Mouse (Mus musculus): ENCODE results near the gene Hist1h2ad. TPM values are rescaled to one million over a fixed set of nuclear protein-coding genes. Genes with fewer than 3 reads are reported as not detected.
A peak's percentile ranks its signal among the peaks of the same experiment; 100 is the strongest.
"Not testable (repeated sequence)": the region's sequence is repeated elsewhere in the genome, so short reads cannot be mapped to it uniquely, and the experiment has no call there.

Gene Hist1h2ad
- polyA plus RNA-seq, 1 experiment from 2014 or later: 1.3 TPM

DNA sequence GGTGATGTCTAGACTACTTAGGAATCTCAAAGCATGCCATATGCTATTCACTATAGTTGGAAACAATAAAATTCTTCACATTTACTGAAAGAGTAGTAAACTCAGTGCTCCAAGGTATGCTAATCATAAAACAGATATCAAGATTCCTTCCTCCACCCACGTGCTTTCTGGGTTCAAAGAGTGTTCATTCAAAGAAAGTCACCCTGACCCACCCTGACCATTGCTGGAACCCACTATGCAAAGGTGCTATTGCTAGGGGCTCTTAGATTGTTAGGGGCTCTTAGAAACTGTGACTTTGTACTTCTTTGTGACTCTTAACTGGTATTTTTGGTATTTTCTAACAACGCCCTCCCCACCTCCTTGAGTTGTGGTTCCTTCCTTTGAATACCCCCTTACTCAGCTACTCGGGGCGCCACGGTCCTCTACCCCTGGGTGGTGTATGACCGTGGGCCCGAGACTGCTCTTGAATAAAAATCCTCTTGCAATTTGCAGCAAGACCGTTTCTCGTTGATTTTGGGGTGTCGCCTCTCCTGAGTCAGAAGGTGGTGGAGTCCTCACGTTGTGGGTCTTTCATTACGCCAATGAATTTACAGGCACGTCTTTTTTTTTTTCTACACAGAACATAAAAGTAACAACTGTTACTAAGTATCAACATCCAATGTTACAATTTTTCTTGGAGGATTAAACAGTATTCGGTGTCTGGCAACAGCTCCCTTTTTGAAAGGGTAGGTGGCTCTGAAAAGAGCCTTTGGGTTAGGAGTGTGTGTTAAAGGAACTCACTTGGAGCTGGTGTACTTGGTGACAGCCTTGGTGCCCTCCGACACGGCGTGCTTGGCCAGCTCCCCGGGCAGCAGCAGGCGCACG, 915 bp upstream of the Hist1h2ad start:
- 15% methylated on average over 14 of the region's 20 CpGs for WGBS
- H3K4me3 ChIP-seq (ENCODE audit: low read length): peak overlapping the region; percentile 37
- H3K27me3 ChIP-seq (replicated peaks; ENCODE audit: control insufficient read depth, insufficient read depth, low read length); H3K36me3 ChIP-seq (ENCODE audit: control insufficient read depth, insufficient read depth, low read length); H3K9ac ChIP-seq (ENCODE audit: low read depth, low read length); H3K9me3 ChIP-seq (ENCODE audit: control insufficient read depth, low read length); ATAC-seq: not testable (repeated sequence)
- peaks cover 26% of the 10 kb centered on the region for H3K4me1 ChIP-seq (ENCODE audit: control insufficient read depth, insufficient read depth, low read depth, low read length)
- H3K4me2 ChIP-seq (ENCODE audit: low read length): peak overlapping the region; percentile 53
- H3K27ac ChIP-seq (ENCODE audit: low read depth, low read length): peak overlapping the region; percentile 75

GRCm38 (mm10) chr13:23574546-23575170, 477 bp downstream of the Hist1h2ad start:
- Histone ChIP-seq H3K4me1 (ENCODE audit: control insufficient read depth, insufficient read depth, low read depth, low read length) (peaks cover 26% of the 10 kb centered on the region), H3K4me2 (ENCODE audit: low read length) (peak overlapping the region; percentile 71), H3K27ac (ENCODE audit: low read depth, low read length) (peak overlapping the region; percentile 74), H3K4me3 (ENCODE audit: low read length) (peak overlapping the region; percentile 34)
- ATAC-seq; H3K9ac ChIP-seq (ENCODE audit: low read depth, low read length); H3K36me3 ChIP-seq (ENCODE audit: control insufficient read depth, insufficient read depth, low read length); H3K9me3 ChIP-seq (ENCODE audit: control insufficient read depth, low read length); H3K27me3 ChIP-seq (replicated peaks; ENCODE audit: control insufficient read depth, insufficient read depth, low read length): not testable (repeated sequence)
- WGBS: 0% methylated on average over 5 of the region's 39 CpGs

- Histone ChIP-seq H3K9me3 (ENCODE audit: control insufficient read depth, low read length) (no peaks in the 10 kb centered on the region), H3K4me1 (ENCODE audit: control insufficient read depth, insufficient read depth, low read depth, low read length) (peaks cover 21% of the 10 kb centered on the region), H3K27me3 (replicated peaks; ENCODE audit: control insufficient read depth, insufficient read depth, low read length) (no peaks in the 10 kb centered on the region), H3K27ac (ENCODE audit: low read depth, low read length) (peak within 1 kb of the TSS; percentile 72), H3K36me3 (ENCODE audit: control insufficient read depth, insufficient read depth, low read length) (no peaks in the 10 kb centered on the region), H3K9ac (ENCODE audit: low read depth, low read length) (peak within 1 kb of the TSS; percentile 59), H3K4me2 (ENCODE audit: low read length) (peak within 1 kb of the TSS; percentile 71), H3K4me3 (ENCODE audit: low read length) (peak within 1 kb of the TSS; percentile 42)
- ATAC-seq: peak; percentile 68
- under 1% methylated on average over 18 of the region's 18 CpGs for WGBS
These were observed 1.2 kb downstream of the Hist1h2ad start, which contains the start of gene Hist1h3d for GRCm38 (mm10) chr13:23575271-23575851. Gene Hist1h3d (plus strand): TSS chr13:23575763.

GRCm38 (mm10) chr13:23575864-23576313, 1.7 kb downstream of the Hist1h2ad start:
- peak overlapping the region; percentile 59 for H3K9ac ChIP-seq (ENCODE audit: low read depth, low read length)
- not testable (repeated sequence) for ATAC-seq
- 1% methylated on average over 8 of the region's 40 CpGs for WGBS

DNA sequence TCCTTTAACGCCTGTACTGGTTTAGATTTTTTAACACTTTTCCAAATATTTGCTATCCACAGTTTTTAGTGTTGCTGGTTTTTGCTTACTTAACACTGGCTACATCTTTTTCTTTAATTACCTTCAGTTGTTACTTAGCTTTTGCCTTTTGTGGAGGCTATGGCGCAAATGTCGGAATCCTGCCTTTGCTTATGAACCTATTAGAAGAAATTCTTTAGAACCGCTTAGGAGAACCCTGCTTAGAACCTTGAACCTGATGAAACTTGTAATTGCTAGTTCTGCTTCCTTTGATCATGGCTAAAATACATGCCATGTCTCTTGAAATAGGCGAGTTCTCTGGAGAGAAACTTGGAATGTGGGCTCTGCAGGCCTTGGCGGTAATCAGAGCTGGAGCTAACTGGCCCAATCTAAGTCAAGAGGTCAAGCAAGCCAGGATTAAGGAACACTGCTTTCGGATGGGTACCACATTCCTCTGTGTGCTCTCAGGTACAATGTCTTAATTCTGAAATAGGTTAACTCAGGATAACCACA, 2.2 kb downstream of the Hist1h2ad start:
- Histone ChIP-seq H3K4me1 (ENCODE audit: control insufficient read depth, insufficient read depth, low read depth, low read length) (peaks cover 21% of the 10 kb centered on the region), H3K4me3 (ENCODE audit: low read length) (peak overlapping the region; percentile 42), H3K4me2 (ENCODE audit: low read length) (peak overlapping the region; percentile 71), H3K36me3 (ENCODE audit: control insufficient read depth, insufficient read depth, low read length) (no peaks in the 10 kb centered on the region), H3K9ac (ENCODE audit: low read depth, low read length) (peak overlapping the region; percentile 59; the same call in 1 of the 2 replicates), H3K27ac (ENCODE audit: low read depth, low read length) (peak overlapping the region; percentile 71), H3K9me3 (ENCODE audit: control insufficient read depth, low read length) (no peaks in the 10 kb centered on the region), H3K27me3 (replicated peaks; ENCODE audit: control insufficient read depth, insufficient read depth, low read length) (no peaks in the 10 kb centered on the region)
- 6% methylated on average over 7 of the region's 7 CpGs for WGBS
- ATAC-seq: no peak

More at GRCm38 (mm10) chr13:23575864-23576313, 1.7 kb downstream of the Hist1h2ad start:
- H3K4me3 ChIP-seq (ENCODE audit: low read length): peak overlapping the region; percentile 42
- H3K9me3 ChIP-seq (ENCODE audit: control insufficient read depth, low read length); H3K36me3 ChIP-seq (ENCODE audit: control insufficient read depth, insufficient read depth, low read length); H3K27me3 ChIP-seq (replicated peaks; ENCODE audit: control insufficient read depth, insufficient read depth, low read length): not testable (repeated sequence)
- H3K4me2 ChIP-seq (ENCODE audit: low read length): peak overlapping the region; percentile 71
- H3K4me1 ChIP-seq (ENCODE audit: control insufficient read depth, insufficient read depth, low read depth, low read length): peaks cover 21% of the 10 kb centered on the region
- H3K27ac ChIP-seq (ENCODE audit: low read depth, low read length): peak overlapping the region; percentile 71

GRCm38 (mm10) chr13:23576906-23577639, 2.9 kb downstream of the Hist1h2ad start:
- WGBS: 52% methylated on average over 6 of the region's 6 CpGs
- Histone ChIP-seq H3K27ac (ENCODE audit: low read depth, low read length) (peak overlapping the region; percentile 23; the same call in 1 of the 2 replicates), H3K9ac (ENCODE audit: low read depth, low read length) (no peak overlapping the region), H3K27me3 (replicated peaks; ENCODE audit: control insufficient read depth, insufficient read depth, low read length) (no peaks in the 10 kb centered on the region), H3K4me1 (ENCODE audit: control insufficient read depth, insufficient read depth, low read depth, low read length) (peaks cover 21% of the 10 kb centered on the region), H3K4me3 (ENCODE audit: low read length) (no peak overlapping the region), H3K9me3 (ENCODE audit: control insufficient read depth, low read length) (no peaks in the 10 kb centered on the region), H3K4me2 (ENCODE audit: low read length) (peak overlapping the region; percentile 71), H3K36me3 (ENCODE audit: control insufficient read depth, insufficient read depth, low read length) (no peaks in the 10 kb centered on the region)
- no peak for ATAC-seq

DNA sequence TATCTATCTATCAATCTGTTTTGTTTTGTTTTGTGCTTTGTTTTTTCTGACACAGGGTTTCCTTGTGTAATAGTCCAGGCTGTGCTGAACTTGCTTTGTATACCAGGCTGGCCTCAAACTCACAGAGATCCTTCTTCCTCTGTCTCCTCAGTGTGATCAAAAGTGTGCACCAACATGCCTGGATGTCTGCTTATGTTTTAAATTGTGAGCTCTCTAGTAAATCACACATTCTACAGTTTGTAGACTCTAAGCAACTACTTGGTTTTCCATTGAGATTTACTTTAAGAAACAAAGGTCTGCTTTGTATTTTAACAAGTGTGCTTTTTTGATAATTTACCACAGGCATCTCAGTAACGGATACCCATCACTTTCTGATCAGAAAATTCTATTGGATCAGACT, 3.7 kb downstream of the Hist1h2ad start:
- H3K4me2 ChIP-seq (ENCODE audit: low read length): no peak overlapping the region
- no peak for ATAC-seq
- no peaks in the 10 kb centered on the region for H3K9me3 ChIP-seq (ENCODE audit: control insufficient read depth, low read length)
- no peak overlapping the region for H3K27ac ChIP-seq (ENCODE audit: low read depth, low read length)
- H3K27me3 ChIP-seq (replicated peaks; ENCODE audit: control insufficient read depth, insufficient read depth, low read length): no peaks in the 10 kb centered on the region
- no peaks in the 10 kb centered on the region for H3K36me3 ChIP-seq (ENCODE audit: control insufficient read depth, insufficient read depth, low read length)
- H3K9ac ChIP-seq (ENCODE audit: low read depth, low read length): no peak overlapping the region
- H3K4me3 ChIP-seq (ENCODE audit: low read length): no peak overlapping the region
- 100% methylated on average over 1 of the region's 1 CpGs for WGBS
- peaks cover 19% of the 10 kb centered on the region for H3K4me1 ChIP-seq (ENCODE audit: control insufficient read depth, insufficient read depth, low read depth, low read length)

DNA sequence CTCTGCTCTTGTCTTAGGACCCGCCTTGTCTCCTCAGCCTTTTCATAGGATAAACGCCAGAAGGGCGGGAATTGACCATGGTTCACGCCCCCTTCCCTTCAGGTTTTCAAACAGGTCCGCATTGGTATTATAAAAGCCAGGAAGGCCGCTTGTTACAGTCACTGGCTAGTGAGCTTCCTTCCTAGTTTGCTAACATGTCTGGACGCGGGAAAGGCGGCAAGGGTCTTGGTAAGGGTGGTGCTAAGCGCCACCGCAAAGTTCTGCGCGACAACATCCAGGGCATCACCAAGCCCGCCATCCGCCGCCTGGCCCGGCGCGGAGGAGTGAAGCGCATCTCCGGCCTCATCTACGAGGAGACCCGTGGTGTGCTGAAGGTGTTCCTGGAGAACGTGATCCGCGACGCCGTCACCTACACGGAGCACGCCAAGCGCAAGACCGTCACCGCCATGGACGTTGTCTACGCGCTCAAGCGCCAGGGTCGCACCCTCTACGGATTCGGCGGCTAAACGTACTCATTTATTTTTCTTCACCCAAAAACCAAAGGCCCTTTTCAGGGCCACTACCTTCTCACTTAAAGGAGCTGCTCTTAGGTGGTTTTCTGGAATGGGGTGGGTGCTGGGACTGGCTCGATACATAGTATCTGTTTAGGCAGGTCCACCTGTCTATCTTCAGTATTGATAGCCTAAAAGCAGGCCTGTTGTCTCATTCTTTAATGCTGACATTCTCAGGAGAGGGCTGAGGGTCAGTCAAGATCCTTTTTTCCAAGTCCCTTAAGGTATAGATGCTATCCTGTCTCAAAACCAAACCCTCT, 7.4 kb downstream of the Hist1h2ad start, which contains the start of gene Hist1h4d:
Hist1h4d (plus strand) TSS at position 191 of the 811 bp plus-strand sequence.
- WGBS: under 1% methylated on average over 43 of the region's 43 CpGs

More for the DNA sequence above, 7.4 kb downstream of the Hist1h2ad start, which contains the start of gene Hist1h4d:
- H3K9ac ChIP-seq (ENCODE audit: low read depth, low read length): peak within 1 kb of the TSS; percentile 62
- no peaks in the 10 kb centered on the region for H3K36me3 ChIP-seq (ENCODE audit: control insufficient read depth, insufficient read depth, low read length)
- no peaks in the 10 kb centered on the region for H3K9me3 ChIP-seq (ENCODE audit: control insufficient read depth, low read length)
- peak within 1 kb of the TSS; percentile 75 for H3K27ac ChIP-seq (ENCODE audit: low read depth, low read length)
- H3K4me2 ChIP-seq (ENCODE audit: low read length): peak within 1 kb of the TSS; percentile 95
- ATAC-seq: peak; percentile 94
- peak within 1 kb of the TSS; percentile 52 for H3K4me3 ChIP-seq (ENCODE audit: low read length)
- no peaks in the 10 kb centered on the region for H3K27me3 ChIP-seq (replicated peaks; ENCODE audit: control insufficient read depth, insufficient read depth, low read length)
- peaks cover 17% of the 10 kb centered on the region for H3K4me1 ChIP-seq (ENCODE audit: control insufficient read depth, insufficient read depth, low read depth, low read length)
